Mouse (Mus musculus) midbrain, embryonic 14.5 days (tissue): ENCODE data around the gene Apba1. TPM values are rescaled to one million over a fixed set of nuclear protein-coding genes. Genes with fewer than 3 reads are reported as not detected.
A peak's percentile ranks its signal among the peaks of the same experiment; 100 is the strongest.

Experiments used
- ATAC-seq: fragments of 200-750 bp; cut with Nextera tagmentation; 2 replicates; pipeline ENCODE4 v1.8.0; 2017; ENCODE audit warnings: moderate number of reproducible peaks, moderate library complexity; ENCODE audit not compliant: low FRiP score, low TSS enrichment
- DNase-seq: peaks from one replicate; pipeline ENCODE4 v3.0.0-alpha.2; 2015
- H3K27ac ChIP-seq: fragments of 300-500 bp; sonication (generic); replicated peaks from 2 replicates; pipeline ENCODE4 v1.5.1; 2014; ENCODE audit warnings: mild to moderate bottlenecking, low read depth, low read length, moderate library complexity
- H3K27me3 ChIP-seq: fragments of 300-500 bp; sonication (generic); 2 replicates; pipeline ENCODE4 v1.6.1; 2014; ENCODE audit warnings: low read length, control low read depth, mixed read lengths; ENCODE audit not compliant: control insufficient read depth, insufficient read depth
- H3K36me3 ChIP-seq: fragments of 300-500 bp; sonication (generic); 2 replicates; pipeline ENCODE4 v1.6.1; 2014; ENCODE audit warnings: low read length, control low read depth; ENCODE audit not compliant: control insufficient read depth, insufficient read depth
- H3K4me1 ChIP-seq: fragments of 300-500 bp; sonication (generic); 2 replicates; pipeline ENCODE4 v1.6.1; 2014; ENCODE audit warnings: mild to moderate bottlenecking, antibody characterized with exemption, low read length, control low read depth; ENCODE audit not compliant: control insufficient read depth, insufficient read depth
- H3K4me2 ChIP-seq: fragments of 300-500 bp; sonication (generic); 2 replicates; pipeline ENCODE4 v1.6.1; 2014; ENCODE audit warnings: mild to moderate bottlenecking, low read length, moderate library complexity
- H3K4me3 ChIP-seq: fragments of 300-500 bp; sonication (generic); replicated peaks from 2 replicates; pipeline ENCODE4 v1.5.1; 2014; ENCODE audit warnings: low read depth, low read length
- H3K9ac ChIP-seq: fragments of 300-500 bp; sonication (generic); replicated peaks from 2 replicates; pipeline ENCODE4 v1.6.1; 2014; ENCODE audit warnings: mild to moderate bottlenecking, low read length, moderate library complexity
- H3K9me3 ChIP-seq: fragments of 300-500 bp; sonication (generic); 2 replicates; pipeline ENCODE4 v1.6.1; 2016; ENCODE audit warnings: low read length, control low read depth, mixed read lengths; ENCODE audit not compliant: control insufficient read depth
- WGBS: fragments of 180-500 bp; shearing (Covaris S2); extraction: QIAGEN DNeasy Blood & Tissue Kit; methylation state at CpG from one replicate; pipeline ENCODE4 v1.1.7; 2014; 5-methylcytosine and 5-hydroxymethylcytosine counted together
- polyA plus RNA-seq: library from polyadenylated mRNA; unstranded; fragments of >200 nt; fragmentation: Nextera tagmentation; extraction: Ambion mirVana; gene quantifications from 2 replicates; pipeline ENCODE4 v1.2.1, GENCODE M21; 2014

Apba1 gene
- polyA plus RNA-seq, 1 experiment from 2014 or later: 10.9 TPM

GRCm38 (mm10) chr19:23957563-23957962 is 198.9 kb downstream of the Apba1 start:
- H3K4me3 ChIP-seq: no peak overlapping the region
- H3K36me3 ChIP-seq: no peaks in the 10 kb centered on the region
- no peak overlapping the region for H3K27ac ChIP-seq
- no peaks in the 10 kb centered on the region for H3K9me3 ChIP-seq
- H3K4me2 ChIP-seq: no peak overlapping the region
- DNase-seq (no peak), ATAC-seq (no peak)
- H3K4me1 ChIP-seq: peaks cover 15% of the 10 kb centered on the region
- H3K9ac ChIP-seq: no peak overlapping the region
- H3K27me3 ChIP-seq: no peaks in the 10 kb centered on the region
- WGBS: 74% methylated on average over 7 of the region's 7 CpGs

- DNase-seq (peak; percentile 76), ATAC-seq (no peak)
- WGBS: 53% methylated on average over 6 of the region's 6 CpGs
- Histone ChIP-seq H3K9ac (no peak overlapping the region), H3K9me3 (no peaks in the 10 kb centered on the region), H3K4me2 (no peak overlapping the region), H3K36me3 (no peaks in the 10 kb centered on the region), H3K27me3 (no peaks in the 10 kb centered on the region), H3K27ac (no peak overlapping the region), H3K4me3 (no peak overlapping the region), H3K4me1 (peaks cover 15% of the 10 kb centered on the region)
Measured at GRCm38 (mm10) chr19:23958925-23959324, 200.2 kb downstream of the Apba1 start.

- H3K36me3 ChIP-seq: no peaks in the 10 kb centered on the region
- no peaks in the 10 kb centered on the region for H3K27me3 ChIP-seq
- no peak overlapping the region for H3K4me3 ChIP-seq
- peak overlapping the region; percentile 41 for H3K27ac ChIP-seq
- H3K4me2 ChIP-seq: no peak overlapping the region
- no peak; the same call in 1 of the 2 replicates for ATAC-seq
- H3K9me3 ChIP-seq: no peaks in the 10 kb centered on the region
- peak; percentile 63 for DNase-seq
- WGBS: 45% methylated on average over 7 of the region's 7 CpGs
- no peak overlapping the region for H3K9ac ChIP-seq
- H3K4me1 ChIP-seq: peaks cover 15% of the 10 kb centered on the region
Measured at GRCm38 (mm10) chr19:23959870-23960269, 201.2 kb downstream of the Apba1 start.

- no peak for ATAC-seq
- H3K9me3 ChIP-seq: no peaks in the 10 kb centered on the region
- H3K27ac ChIP-seq: peak overlapping the region; percentile 68; the same call in 1 of the 2 replicates
- H3K36me3 ChIP-seq: no peaks in the 10 kb centered on the region
- DNase-seq: peak; percentile 73
- H3K4me1 ChIP-seq: peaks cover 15% of the 10 kb centered on the region
- 24% methylated on average over 3 of the region's 3 CpGs for WGBS
- H3K27me3 ChIP-seq: no peaks in the 10 kb centered on the region
- H3K4me2 ChIP-seq: no peak overlapping the region
- no peak overlapping the region for H3K4me3 ChIP-seq
- H3K9ac ChIP-seq: no peak overlapping the region
Measured at GRCm38 (mm10) chr19:23960275-23960674, 201.6 kb downstream of the Apba1 start.

GRCm38 (mm10) chr19:23960831-23961447 is 202.3 kb downstream of the Apba1 start:
- DNase-seq: no peak
- Histone ChIP-seq H3K36me3 (no peaks in the 10 kb centered on the region), H3K4me3 (no peak overlapping the region), H3K4me1 (peaks cover 15% of the 10 kb centered on the region), H3K4me2 (no peak overlapping the region), H3K27me3 (no peaks in the 10 kb centered on the region), H3K27ac (peak overlapping the region; percentile 68; the same call in 1 of the 2 replicates), H3K9ac (0 out of 2 replicates have a peak overlapping the region, but pooled peaks have one; percentile 6), H3K9me3 (no peaks in the 10 kb centered on the region)
- 0 out of 2 replicates have a peak, but pooled peaks have one; percentile 44 for ATAC-seq
- 68% methylated on average over 6 of the region's 6 CpGs for WGBS

GRCm38 (mm10) chr19:23961516-23961915 is 202.8 kb downstream of the Apba1 start:
- no peak overlapping the region for H3K4me2 ChIP-seq
- H3K4me1 ChIP-seq: peaks cover 15% of the 10 kb centered on the region

GRCm38 (mm10) chr19:23964401-23964910 is 205.8 kb downstream of the Apba1 start:
- Histone ChIP-seq H3K27me3 (no peaks in the 10 kb centered on the region), H3K4me1 (peaks cover 15% of the 10 kb centered on the region), H3K27ac (no peak overlapping the region), H3K4me3 (no peak overlapping the region), H3K36me3 (no peaks in the 10 kb centered on the region), H3K9me3 (no peaks in the 10 kb centered on the region), H3K9ac (no peak overlapping the region), H3K4me2 (no peak overlapping the region)
- ATAC-seq (no peak), DNase-seq (no peak)
- 55% methylated on average over 10 of the region's 10 CpGs for WGBS

More at GRCm38 (mm10) chr19:23961516-23961915, 202.8 kb downstream of the Apba1 start:
- Histone ChIP-seq H3K4me3 (no peak overlapping the region), H3K9ac (no peak overlapping the region), H3K27ac (no peak overlapping the region), H3K27me3 (no peaks in the 10 kb centered on the region), H3K9me3 (no peaks in the 10 kb centered on the region), H3K36me3 (no peaks in the 10 kb centered on the region)
- ATAC-seq (peak; percentile 77), DNase-seq (peak; percentile 90)
- 3% methylated on average over 8 of the region's 8 CpGs for WGBS

GRCm38 (mm10) chr19:23966376-23966775 is 207.7 kb downstream of the Apba1 start:
- Histone ChIP-seq H3K27me3 (no peaks in the 10 kb centered on the region), H3K9ac (no peak overlapping the region), H3K36me3 (no peaks in the 10 kb centered on the region), H3K4me3 (no peak overlapping the region), H3K27ac (no peak overlapping the region), H3K4me2 (no peak overlapping the region), H3K9me3 (no peaks in the 10 kb centered on the region), H3K4me1 (peaks cover under 1% of the 10 kb centered on the region; the same call in 1 of the 2 replicates)
- no peak for ATAC-seq
- WGBS: 96% methylated on average over 9 of the region's 9 CpGs
- DNase-seq: no peak

- no peaks in the 10 kb centered on the region for H3K4me1 ChIP-seq
- no peaks in the 10 kb centered on the region for H3K9me3 ChIP-seq
- no peak overlapping the region for H3K9ac ChIP-seq
- no peaks in the 10 kb centered on the region for H3K27me3 ChIP-seq
- WGBS: 60% methylated on average over 2 of the region's 2 CpGs
- H3K4me3 ChIP-seq: no peak overlapping the region
- ATAC-seq: no peak
- no peak for DNase-seq
- H3K27ac ChIP-seq: no peak overlapping the region
- H3K4me2 ChIP-seq: no peak overlapping the region
- H3K36me3 ChIP-seq: no peaks in the 10 kb centered on the region
Measured at GRCm38 (mm10) chr19:23967156-23967555, 208.5 kb downstream of the Apba1 start.
